Mouse (Mus musculus) heart, adult 2 months (tissue): ENCODE results near the gene Ppm1e. TPM values are rescaled to one million over a fixed set of nuclear protein-coding genes. Genes with fewer than 3 reads are reported as not detected.

Experiments
- DNase-seq, 2 experiments: peaks; one replicate each; pipeline ENCODE4 v3.0.0; 2021
- H3K27ac ChIP-seq: fragments of 200-600 bp; 2 replicates; pipeline ENCODE4 v1.8.1; 2022
- H3K27me3 ChIP-seq: fragments of 200-500 bp; 2 replicates; pipeline ENCODE4 v1.6.1; 2012; ENCODE audit warnings: mild to moderate bottlenecking, low read length, inconsistent platforms, mixed read lengths; ENCODE audit not compliant: control insufficient read depth, insufficient read depth
- H3K36me3 ChIP-seq: fragments of 200-500 bp; 2 replicates; pipeline ENCODE4 v1.6.1; 2012; ENCODE audit warnings: low read length, inconsistent platforms; ENCODE audit not compliant: control insufficient read depth, insufficient read depth
- H3K4me1 ChIP-seq: fragments of 200-500 bp; 2 replicates; pipeline ENCODE4 v1.6.1; 2011; ENCODE audit warnings: low read length; ENCODE audit not compliant: control insufficient read depth, insufficient read depth
- H3K4me3 ChIP-seq: fragments of 200-600 bp; 2 replicates; pipeline ENCODE4 v1.8.1; 2022
- H3K79me2 ChIP-seq: fragments of 200-500 bp; replicated peaks from 2 replicates; pipeline ENCODE4 v1.6.1; 2012; ENCODE audit warnings: mild to moderate bottlenecking, inconsistent platforms, low read length, moderate library complexity, mixed read lengths; ENCODE audit not compliant: control insufficient read depth, insufficient read depth
- H3K9ac ChIP-seq: fragments of 200-500 bp; 2 replicates; pipeline ENCODE4 v1.6.1; 2012; ENCODE audit warnings: low read depth, mild to moderate bottlenecking, control low read depth, inconsistent platforms, low read length, mixed read lengths
- CTCF ChIP-seq: fragments of 200-600 bp; IDR thresholded peaks from 2 replicates; pipeline ENCODE4 v1.8.1; 2022; ENCODE audit warnings: antibody characterized with exemption, mild to moderate bottlenecking, moderate library complexity
- EP300 ChIP-seq: fragments of 200-500 bp; IDR thresholded peaks from 2 replicates; pipeline ENCODE4 v1.6.1; 2011; ENCODE audit warnings: low read depth, low read length, control low read depth; ENCODE audit not compliant: insufficient read depth
- POLR2A ChIP-seq: fragments of 200-500 bp; IDR thresholded peaks from 2 replicates; pipeline ENCODE4 v1.6.1; 2011; ENCODE audit warnings: mild to moderate bottlenecking, low read depth, low read length, control low read depth; ENCODE audit not compliant: insufficient read depth
- WGBS: fragments of 180-500 bp; shearing (Covaris S2); methylation state at CpG from one replicate; pipeline ENCODE4 v1.1.7; 2018; 5-methylcytosine and 5-hydroxymethylcytosine counted together
- intact Hi-C: fragments of 180-260 bp; cut with DNase I; formaldehyde crosslinking; loops from one replicate; pipeline ENCODE4 v1.15.1; 2025
- polyA plus RNA-seq: library from polyadenylated mRNA; depleted of rRNA; stranded (reverse); fragments of >200 nt; gene quantifications from 2 replicates; pipeline ENCODE4 v1.2.3, GENCODE M21; 2012; rRNA removed
- total RNA-seq, 2 experiments: library from RNA; stranded (reverse); gene quantifications; 2 replicates each; pipeline ENCODE4 v1.2.3; 2021

The Ppm1e gene
- total and polyA plus RNA-seq, 3 experiments: 1.8 to 6.9 (median 6.3) TPM

DNA sequence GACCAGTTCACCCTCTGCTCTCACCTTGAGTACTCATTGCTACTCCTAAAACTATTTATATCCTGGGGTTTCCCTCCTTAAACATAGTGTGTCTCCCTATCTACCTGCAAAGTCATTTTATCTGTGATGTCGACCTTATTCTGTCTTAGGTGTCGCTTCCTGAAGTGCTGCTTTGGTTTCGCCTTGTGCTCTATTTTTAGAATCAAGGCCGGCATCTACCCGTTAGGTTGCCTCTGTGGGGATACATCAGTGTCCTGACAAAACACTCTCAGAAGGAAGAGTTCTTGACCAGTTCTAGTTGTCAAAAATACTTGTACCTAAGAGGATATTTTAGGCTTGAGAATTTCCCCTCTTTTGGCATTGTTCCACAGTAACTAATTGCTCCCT is 123.3 kb downstream of the Ppm1e start:
- Histone ChIP-seq H3K4me3 (no peak overlapping the region), H3K79me2 (no peaks in the 10 kb centered on the region), H3K27me3 (no peaks in the 10 kb centered on the region), H3K27ac (0 out of 2 replicates have a peak overlapping the region, but pooled peaks have one; percentile 12), H3K4me1 (peaks cover 2% of the 10 kb centered on the region; the same call in 1 of the 2 replicates), H3K36me3 (peaks cover 3% of the 10 kb centered on the region), H3K9ac (no peak overlapping the region)
- WGBS: 21% methylated on average over 5 of the region's 5 CpGs
- no peak for DNase-seq
- intact Hi-C loops: no loop called here
- TF ChIP-seq EP300: no peak
- TF ChIP-seq CTCF: no peak
- TF ChIP-seq POLR2A: no peak

DNA sequence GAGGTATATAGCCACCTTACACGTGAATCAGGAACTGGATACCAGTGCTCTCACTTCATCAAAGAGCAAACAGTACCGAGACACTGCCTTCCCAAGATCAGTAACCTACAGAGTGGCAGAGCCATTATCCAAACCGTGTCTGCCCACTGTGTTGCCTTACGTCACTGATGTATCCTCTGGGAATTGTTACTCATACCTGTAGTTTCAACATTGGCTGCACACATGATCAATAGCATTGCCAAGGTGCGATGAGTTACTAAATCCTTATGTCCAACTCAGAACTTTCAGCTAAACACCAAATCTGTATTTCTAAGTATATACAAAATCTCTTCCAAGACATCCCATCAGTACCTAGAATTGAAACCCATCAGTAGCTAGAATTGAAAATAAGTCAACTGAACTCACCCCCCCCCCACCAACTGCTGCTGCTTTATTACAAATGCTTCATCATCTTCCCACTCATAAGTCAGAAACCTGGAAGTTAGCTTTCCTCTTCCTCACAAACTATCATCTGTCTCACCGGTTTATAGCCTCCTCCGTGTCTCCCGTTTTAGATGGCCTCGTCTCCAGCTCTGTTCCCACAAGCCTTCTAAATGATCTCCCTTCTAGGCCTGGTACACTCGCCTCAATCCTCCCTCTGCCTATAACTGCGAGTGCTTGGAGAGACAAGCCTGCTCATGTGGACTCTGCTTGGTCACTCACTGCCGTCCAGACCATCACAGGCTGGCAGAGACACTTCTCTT is 123.9 kb downstream of the Ppm1e start:
- H3K9ac ChIP-seq: no peak overlapping the region
- WGBS: 79% methylated on average over 12 of the region's 12 CpGs
- intact Hi-C loops: no loop called here
- H3K4me1 ChIP-seq: peaks cover 2% of the 10 kb centered on the region; the same call in 1 of the 2 replicates
- H3K79me2 ChIP-seq: no peaks in the 10 kb centered on the region
- H3K27ac ChIP-seq: 0 out of 2 replicates have a peak overlapping the region, but pooled peaks have one; percentile 12
- peaks cover 3% of the 10 kb centered on the region for H3K36me3 ChIP-seq
- no peak overlapping the region for H3K4me3 ChIP-seq
- TF ChIP-seq POLR2A: no peak
- TF ChIP-seq EP300: no peak
- TF ChIP-seq CTCF: no peak
- no peak for DNase-seq
- H3K27me3 ChIP-seq: no peaks in the 10 kb centered on the region

DNA sequence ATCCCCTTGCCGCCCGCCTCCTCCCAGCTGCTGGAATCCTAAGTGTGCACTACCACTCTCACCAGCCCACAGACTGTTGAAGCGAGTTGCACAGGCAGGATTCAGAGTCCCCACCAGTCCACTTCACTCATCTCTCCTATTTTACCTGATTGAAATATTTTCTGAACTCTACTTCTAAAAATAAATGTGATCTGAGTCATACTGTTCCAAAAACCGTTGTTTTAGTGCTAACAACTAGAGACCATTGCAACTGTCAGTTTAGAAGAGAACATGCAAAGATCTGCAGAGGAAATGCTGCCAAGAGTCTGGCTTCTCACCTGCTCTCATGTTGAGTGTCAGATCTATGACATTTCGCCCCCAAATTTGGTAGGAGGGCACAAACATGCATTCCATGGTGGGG is 125.4 kb downstream of the Ppm1e start:
- intact Hi-C loops: no loop called here
- Histone ChIP-seq H3K4me1 (peaks cover 2% of the 10 kb centered on the region; the same call in 1 of the 2 replicates), H3K27ac (no peak overlapping the region), H3K9ac (no peak overlapping the region), H3K79me2 (no peaks in the 10 kb centered on the region), H3K27me3 (no peaks in the 10 kb centered on the region), H3K36me3 (peaks cover 3% of the 10 kb centered on the region), H3K4me3 (no peak overlapping the region)
- TF ChIP-seq POLR2A: no peak
- TF ChIP-seq EP300: no peak
- no peak for TF ChIP-seq CTCF
- no peak for DNase-seq
- WGBS: 87% methylated on average over 5 of the region's 5 CpGs

DNA sequence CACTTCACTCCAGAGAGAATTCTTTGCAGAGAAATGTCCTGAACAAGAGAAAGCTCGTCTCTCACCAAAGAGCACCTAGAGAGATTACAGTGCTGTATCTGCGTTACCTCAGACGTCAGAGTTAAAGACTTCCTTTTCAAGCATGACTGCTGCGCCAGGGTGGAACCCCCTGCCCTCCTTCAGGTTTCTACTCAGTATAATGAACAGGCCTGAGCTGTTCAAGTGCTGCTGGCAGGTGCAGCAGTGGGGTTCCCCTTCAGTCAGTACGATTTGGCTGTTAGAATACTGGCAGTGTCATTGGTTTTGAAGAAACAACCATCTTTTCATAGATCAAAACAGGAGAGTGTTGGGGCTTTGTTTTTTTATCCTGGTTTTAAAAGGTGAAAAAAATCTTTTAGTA is 131.8 kb downstream of the Ppm1e start:
- no peak overlapping the region for H3K9ac ChIP-seq
- no peaks in the 10 kb centered on the region for H3K36me3 ChIP-seq
- no peak for DNase-seq
- intact Hi-C loops: no loop called here
- H3K4me1 ChIP-seq: peaks cover 3% of the 10 kb centered on the region; the same call in 1 of the 2 replicates
- no peaks in the 10 kb centered on the region for H3K27me3 ChIP-seq
- 80% methylated on average over 5 of the region's 5 CpGs for WGBS
- H3K4me3 ChIP-seq: no peak overlapping the region
- no peaks in the 10 kb centered on the region for H3K79me2 ChIP-seq
- no peak overlapping the region for H3K27ac ChIP-seq
- TF ChIP-seq CTCF: no peak
- no peak for TF ChIP-seq EP300
- no peak for TF ChIP-seq POLR2A

DNA sequence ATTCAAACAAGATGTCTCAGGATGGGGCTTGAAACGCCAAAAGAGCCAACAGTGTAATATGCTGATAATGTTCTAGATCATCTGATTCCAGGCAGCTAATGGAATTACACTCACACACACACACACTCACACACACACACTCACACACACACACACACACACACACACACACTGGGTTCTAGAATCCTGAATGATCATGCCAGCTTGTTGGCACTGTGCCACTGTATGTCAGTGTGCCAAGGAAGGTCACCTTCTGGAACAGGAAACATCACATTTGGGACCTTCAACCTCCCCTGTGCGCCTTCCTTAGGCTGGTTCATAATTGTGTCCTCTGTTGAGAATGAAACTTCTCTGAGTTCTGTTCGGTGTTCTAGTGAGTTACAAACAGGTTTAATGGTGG is 136.1 kb downstream of the Ppm1e start:
- Histone ChIP-seq H3K4me1 (peaks cover 3% of the 10 kb centered on the region), H3K27me3 (no peaks in the 10 kb centered on the region), H3K79me2 (0 out of 2 replicates have a peak, but pooled peaks cover 1% of the 10 kb centered on the region), H3K27ac (no peak overlapping the region), H3K4me3 (no peak overlapping the region), H3K36me3 (peaks cover 2% of the 10 kb centered on the region; the same call in 1 of the 2 replicates), H3K9ac (no peak overlapping the region)
- DNase-seq: no peak
- intact Hi-C loops: no loop called here
- TF ChIP-seq EP300 (no peak), CTCF (no peak), POLR2A (no peak)
- 76% methylated on average over 3 of the region's 3 CpGs for WGBS

DNA sequence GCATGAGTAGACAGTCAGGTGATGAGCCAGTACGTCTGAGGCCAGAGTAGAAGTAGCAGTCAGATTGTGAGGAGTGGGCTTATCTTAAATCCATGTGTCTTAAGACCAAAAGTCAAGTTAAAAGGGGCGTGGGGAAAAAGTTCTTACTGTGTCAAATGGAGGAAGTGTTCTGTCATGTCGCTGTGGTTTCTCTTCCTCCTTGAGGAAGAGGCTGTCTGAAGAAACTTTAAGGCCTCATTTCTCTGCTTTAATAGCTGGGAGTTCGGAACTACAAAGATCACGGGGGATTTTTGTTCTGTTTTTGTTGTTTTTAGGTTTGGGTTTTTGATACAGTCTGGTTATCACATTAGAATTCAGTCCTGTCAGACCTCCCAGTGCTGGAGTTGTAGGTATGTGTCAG is 146.5 kb downstream of the Ppm1e start:
- Histone ChIP-seq H3K4me3 (no peak overlapping the region), H3K36me3 (no peaks in the 10 kb centered on the region), H3K79me2 (no peaks in the 10 kb centered on the region), H3K27me3 (no peaks in the 10 kb centered on the region), H3K27ac (no peak overlapping the region), H3K4me1 (peaks cover 2% of the 10 kb centered on the region), H3K9ac (no peak overlapping the region)
- no peak for DNase-seq
- intact Hi-C loops: no loop called here
- TF ChIP-seq CTCF: no peak
- no peak for TF ChIP-seq EP300
- no peak for TF ChIP-seq POLR2A
- WGBS: 52% methylated on average over 5 of the region's 5 CpGs

Other genes with a start within 250 kb of the Ppm1e start
- 10 to 100 TPM; 13.6 to 14.3 TPM for gene Ska2, start 249.8 kb downstream of the Ppm1e start, total RNA-seq
- 6.5 and 13.7 TPM in 2 replicates for gene Ska2, start 249.8 kb downstream of the Ppm1e start, polyA plus RNA-seq
- 1 to 10 TPM; 5.9 to 8.3 TPM for gene Trim37, start 231.9 kb downstream of the Ppm1e start, total RNA-seq
- 1.9 and 4.3 TPM in 2 replicates for gene Trim37, start 231.9 kb downstream of the Ppm1e start, polyA plus RNA-seq
- 1 to 10 TPM in 1 of 2 experiments, under 1 TPM in 1; 0.89 to 1.7 TPM for gene Rad51c, start 45.9 kb upstream of the Ppm1e start, total RNA-seq
- gene Rad51c, start 45.9 kb upstream of the Ppm1e start, polyA plus RNA-seq: 0.35 and 0.97 TPM in 2 replicates
- gene Tex14, start 46.0 kb upstream of the Ppm1e start, total RNA-seq: under 1 TPM in 1 of 2 experiments, not detected in 1; 0.23 TPM
- 0.08 and 0.35 TPM in 2 replicates for gene Tex14, start 46.0 kb upstream of the Ppm1e start, polyA plus RNA-seq
- gene Gm11492, start 207.6 kb upstream of the Ppm1e start, total RNA-seq: not detected
- gene Gm11492, start 207.6 kb upstream of the Ppm1e start, polyA plus RNA-seq: 0.04 TPM in 1 of 2 replicates, not detected in the other
- gene Sept4, start 209.9 kb upstream of the Ppm1e start, total RNA-seq: 10 to 100 TPM; 36.7 to 38.6 TPM
- gene Sept4, start 209.9 kb upstream of the Ppm1e start, polyA plus RNA-seq: 39.9 and 54.4 TPM in 2 replicates
- gene Mtmr4, start 233.1 kb upstream of the Ppm1e start, total RNA-seq: 10 to 100 TPM; 24.7 to 27.8 TPM
- gene Mtmr4, start 233.1 kb upstream of the Ppm1e start, polyA plus RNA-seq: 7.9 and 19.0 TPM in 2 replicates